Mouse (Mus musculus) CH12.LX (cell line): ENCODE results near the gene Nup62. TPM values are rescaled to one million over a fixed set of nuclear protein-coding genes. Genes with fewer than 3 reads are reported as not detected.

ENCODE experiments used
- DNase-seq: peaks from one replicate; pipeline ENCODE4 v3.0.0-alpha.2; 2013; ENCODE audit errors: extremely low read depth
- H3K27ac ChIP-seq: 2 replicates; pipeline ENCODE4 v1.5.1; 2012; ENCODE audit warnings: low read depth, mild to moderate bottlenecking, control low read depth, moderate library complexity; ENCODE audit not compliant: insufficient read depth
- H3K27me3 ChIP-seq: replicated peaks from 2 replicates; pipeline ENCODE3; 2012; ENCODE audit warnings: inconsistent platforms
- H3K36me3 ChIP-seq, 2 experiments: replicated peaks in 1 of 2; 2 replicates each; pipeline versions ENCODE3 to v1.6.1; 2012; ENCODE audit warnings: inconsistent platforms in 1 of 2, low read length in 1 of 2, mild to moderate bottlenecking in 1 of 2, mixed read lengths in 1 of 2, moderate library complexity in 1 of 2; ENCODE audit not compliant: control insufficient read depth in 1 of 2, insufficient read depth in 1 of 2
- H3K4me1 ChIP-seq, 2 experiments: 2 replicates each; pipeline ENCODE4 v1.6.1; 2012; ENCODE audit warnings: inconsistent platforms in 1 of 2, moderate library complexity in 1 of 2; ENCODE audit not compliant: insufficient read depth in 2 of 2, control insufficient read depth in 1 of 2
- H3K4me2 ChIP-seq: 2 replicates; pipeline ENCODE4 v1.6.1; 2012; ENCODE audit warnings: low read depth, mild to moderate bottlenecking, control low read depth; ENCODE audit not compliant: poor library complexity, insufficient read depth, severe bottlenecking
- H3K4me3 ChIP-seq, 3 experiments: fragments of 150-350 bp in 1 of 3; sonication (generic) in 1 of 3; replicated peaks in 1 of 3; 2 replicates each; pipeline versions ENCODE3 to v1.5.1; 2011 to 2012; ENCODE audit warnings: low read depth in 2 of 3, low read length in 2 of 3, mild to moderate bottlenecking in 2 of 3, moderate library complexity in 2 of 3, control low read depth in 1 of 3, improper control_type of control experiment in 1 of 3, inconsistent platforms in 1 of 3, mixed read lengths in 1 of 3; ENCODE audit not compliant: poor library complexity in 1 of 3
- H3K79me2 ChIP-seq: replicated peaks from 2 replicates; pipeline ENCODE4 v1.6.1; 2012; ENCODE audit warnings: mild to moderate bottlenecking, moderate library complexity; ENCODE audit not compliant: control insufficient read depth, poor library complexity, insufficient read depth, severe bottlenecking; ENCODE audit errors: extremely low read depth
- H3K9ac ChIP-seq: 2 replicates; pipeline ENCODE4 v1.6.1; 2012; ENCODE audit warnings: low read depth, mild to moderate bottlenecking, control low read depth, moderate library complexity; ENCODE audit not compliant: insufficient read depth
- H3K9me3 ChIP-seq: replicated peaks from 2 replicates; pipeline ENCODE3; 2012; ENCODE audit warnings: low read length, inconsistent platforms, mixed read lengths
- CTCF ChIP-seq, 2 experiments: IDR thresholded peaks in 1 of 2; conservative IDR thresholded peaks in 1 of 2; 2 replicates each; pipeline ENCODE4 v1.5.1; 2011 to 2012; ENCODE audit warnings: low read depth in 2 of 2, low read length in 2 of 2, improper control_type of control experiment in 1 of 2, inconsistent platforms in 1 of 2, mild to moderate bottlenecking in 1 of 2, moderate library complexity in 1 of 2
- ELF1 ChIP-seq: IDR thresholded peaks from 2 replicates; pipeline ENCODE4 v1.6.1; 2014; ENCODE audit warnings: low read depth, mild to moderate bottlenecking, inconsistent platforms, low read length, improper control_type of control experiment
- EP300 ChIP-seq: IDR thresholded peaks from 2 replicates; pipeline ENCODE4 v1.6.1; 2011; ENCODE audit warnings: low read length, improper control_type of control experiment
- HCFC1 ChIP-seq: IDR thresholded peaks from 2 replicates; pipeline ENCODE4 v1.6.1; 2012; ENCODE audit warnings: low read depth, mild to moderate bottlenecking, inconsistent platforms, low read length, improper control_type of control experiment
- JUN ChIP-seq: IDR thresholded peaks from 2 replicates; pipeline ENCODE4 v1.6.1; 2011; ENCODE audit warnings: low read depth, mild to moderate bottlenecking, low read length, improper control_type of control experiment, moderate library complexity; ENCODE audit not compliant: insufficient read depth
- JUND ChIP-seq: conservative IDR thresholded peaks from 2 replicates; pipeline ENCODE4 v1.6.1; 2011; ENCODE audit warnings: low read depth, low read length, improper control_type of control experiment
- KAT2A ChIP-seq: IDR thresholded peaks from 2 replicates; pipeline ENCODE4 v1.6.1; 2012; ENCODE audit warnings: low read length, improper control_type of control experiment, inconsistent platforms; ENCODE audit not compliant: insufficient replicate concordance
- MAZ ChIP-seq: IDR thresholded peaks from 2 replicates; pipeline ENCODE4 v1.6.1; 2012; ENCODE audit warnings: low read depth, mild to moderate bottlenecking, inconsistent platforms, low read length, improper control_type of control experiment, moderate library complexity
- NELFE ChIP-seq: IDR thresholded peaks from 2 replicates; pipeline ENCODE4 v1.6.1; 2011; ENCODE audit warnings: low read depth, low read length, improper control_type of control experiment
- NRF1 ChIP-seq: IDR thresholded peaks from 2 replicates; pipeline ENCODE4 v1.6.1; 2014; ENCODE audit warnings: low read depth, mild to moderate bottlenecking, inconsistent platforms, low read length, improper control_type of control experiment, moderate library complexity
- POLR2A ChIP-seq: IDR thresholded peaks from 2 replicates; pipeline ENCODE4 v1.6.1; 2011; ENCODE audit warnings: low read depth, mild to moderate bottlenecking, improper control_type of control experiment, low read length
- POLR2AphosphoS2 ChIP-seq: IDR thresholded peaks from 2 replicates; pipeline ENCODE4 v1.6.1; 2011; ENCODE audit warnings: low read depth, low read length, improper control_type of control experiment
- SMC3 ChIP-seq: IDR thresholded peaks from 2 replicates; pipeline ENCODE4 v1.6.1; 2011; ENCODE audit warnings: low read depth, low read length, improper control_type of control experiment
- ZC3H11A ChIP-seq: IDR thresholded peaks from 2 replicates; pipeline ENCODE4 v1.6.1; 2012; ENCODE audit warnings: low read depth, mild to moderate bottlenecking, inconsistent platforms, low read length, improper control_type of control experiment
- ZNF384 ChIP-seq: IDR thresholded peaks from 2 replicates; pipeline ENCODE4 v1.6.1; 2012; ENCODE audit warnings: low read depth, low read length, improper control_type of control experiment, inconsistent platforms
- dilution Hi-C: fragments of 300-500 bp; cut with MboI; formaldehyde crosslinking; loops from 2 replicates; pipeline ENCODE4 v1.14.3; 2020; ENCODE audit warnings: low sequenced_read_pairs; ENCODE audit not compliant: extremely low pct_unique_long_range_greater_than_20kb, extremely low pct_ligation_motif_present
- in situ Hi-C: fragments of 300-500 bp; cut with MboI; formaldehyde crosslinking; loops from 3 replicates; pipeline ENCODE4 v1.14.3; 2019; ENCODE audit warnings: low sequenced_read_pairs, low pct_ligation_motif_present, low pct_unique_long_range_greater_than_20kb, mixed read lengths
- polyA plus RNA-seq: library from polyadenylated mRNA; unstranded; fragments of >175 nt; gene quantifications from 2 replicates; pipeline ENCODE4 v1.2.1, GENCODE M21; 2012; ENCODE audit warnings: low read depth; ENCODE audit not compliant: insufficient read length
- total RNA-seq, 2 experiments: library from RNA; depleted of rRNA; stranded (reverse); fragments of 300-350 nt in 1 of 2; fragments of >200 nt in 1 of 2; gene quantifications; 2 replicates each; pipeline ENCODE4 v1.2.3; 2012 to 2014

Nup62 gene
- total and polyA plus RNA-seq, 3 experiments = 93.3 to 151 (median 101) TPM

- TF ChIP-seq KAT2A (no peak), ZC3H11A (no peak), CTCF (conservative IDR thresholded peaks at IDR 0.05 in 1 of 2, IDR thresholded peaks at IDR 0.05 in 1 of 2; ENCODE audit: low read depth in 2 of 2, low read length in 2 of 2) (no peak), NELFE (no peak), NRF1 (no peak)
- TF ChIP-seq, all 38 proteins: peak for 8
Observed at GRCm38 (mm10) chr7:44836423-44837053, 20.6 kb downstream of the Nup62 start (continued).

DNA sequence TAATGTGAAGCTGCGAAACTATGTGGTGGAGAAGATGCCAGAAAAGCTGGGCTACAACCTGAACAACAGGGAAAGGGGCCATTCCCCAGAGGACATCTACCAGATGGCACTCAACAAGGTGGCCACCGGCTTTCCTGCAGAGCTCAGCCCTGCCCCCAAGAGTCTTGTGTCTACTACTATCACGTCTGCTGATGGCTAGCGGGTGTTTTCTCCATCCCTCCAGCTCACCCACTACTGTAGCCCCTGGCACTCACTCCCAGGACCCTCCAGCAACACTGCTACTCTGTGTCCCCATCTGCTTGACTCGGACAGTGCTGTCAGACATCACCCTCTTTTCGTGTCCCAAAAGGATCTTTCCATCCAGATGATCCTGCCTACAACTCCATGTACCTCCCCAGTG is 22.2 kb downstream of the Nup62 start:
- H3K36me3 ChIP-seq = peaks cover 56 to 67% of the 10 kb centered on the region in 2 experiments
- dilution Hi-C loops = no loop called here

GRCm38 (mm10) chr7:44839171-44839490 is 23.2 kb downstream of the Nup62 start:
- TF ChIP-seq ZC3H11A (no peak), ELF1 (no peak), JUN (no peak), POLR2AphosphoS2 (no peak), SMC3 (no peak), ZNF384 (no peak), NRF1 (no peak), MAZ (no peak), HCFC1 (no peak), POLR2A (no peak), JUND (no peak)
- H3K9ac ChIP-seq = no peak overlapping the region
- in situ Hi-C loops (no loop called here), dilution Hi-C loops (no loop called here)
- H3K27me3 ChIP-seq = no peaks in the 10 kb centered on the region
- peak overlapping the region in 1 of 3 experiments; percentile 16 for H3K4me3 ChIP-seq
- H3K4me1 ChIP-seq = peaks cover 36 to 83% of the 10 kb centered on the region in 2 experiments
- H3K9me3 ChIP-seq = peaks cover 33% of the 10 kb centered on the region
- no peak for DNase-seq
- no peak overlapping the region for H3K27ac ChIP-seq
- peaks cover 4% of the 10 kb centered on the region; the same call in 1 of the 2 replicates for H3K79me2 ChIP-seq
- no peak overlapping the region for H3K4me2 ChIP-seq
- peaks cover 66 to 75% of the 10 kb centered on the region in 2 experiments for H3K36me3 ChIP-seq

More for the DNA sequence above, 22.2 kb downstream of the Nup62 start:
- Histone ChIP-seq H3K9ac (no peak overlapping the region), H3K27me3 (no peaks in the 10 kb centered on the region), H3K27ac (peak overlapping the region; percentile 100; the same call in 1 of the 2 replicates), H3K79me2 (peaks cover 11% of the 10 kb centered on the region), H3K4me3 (peak overlapping the region in 1 of 3 experiments; percentile 50), H3K9me3 (peaks cover 33% of the 10 kb centered on the region), H3K4me2 (no peak overlapping the region), H3K4me1 (peaks cover 35 to 82% of the 10 kb centered on the region in 2 experiments)
- in situ Hi-C loops = no loop called here
- no peak for DNase-seq
- TF ChIP-seq EP300 (no peak), MAZ (no peak), CTCF (conservative IDR thresholded peaks at IDR 0.05 in 1 of 2, IDR thresholded peaks at IDR 0.05 in 1 of 2; ENCODE audit: low read depth in 2 of 2, low read length in 2 of 2) (no peak), POLR2A (0 out of 2 replicates have a peak, but pooled peaks have one; percentile 12)
